Mouse (Mus musculus) heart, adult 2 months (tissue): ENCODE measurements around the gene Asns.

Source experiments
- CTCF ChIP-seq: fragments of 200-600 bp; IDR thresholded peaks from 2 replicates; pipeline ENCODE4 v1.8.1; 2022; ENCODE audit warnings: antibody characterized with exemption, mild to moderate bottlenecking, moderate library complexity
- EP300 ChIP-seq: fragments of 200-500 bp; IDR thresholded peaks from 2 replicates; pipeline ENCODE4 v1.6.1; 2011; ENCODE audit warnings: low read depth, low read length, control low read depth; ENCODE audit not compliant: insufficient read depth
- POLR2A ChIP-seq: fragments of 200-500 bp; IDR thresholded peaks from 2 replicates; pipeline ENCODE4 v1.6.1; 2011; ENCODE audit warnings: mild to moderate bottlenecking, low read depth, low read length, control low read depth; ENCODE audit not compliant: insufficient read depth

- TF ChIP-seq CTCF (no peak), POLR2A (no peak), EP300 (no peak)
Observed at GRCm38 (mm10) chr6:7668332-7668731, 24.7 kb downstream of the Asns start.
